Comparison of ENCODE assay signal across 25 mouse cellular contexts in the genomic region with DNA sequence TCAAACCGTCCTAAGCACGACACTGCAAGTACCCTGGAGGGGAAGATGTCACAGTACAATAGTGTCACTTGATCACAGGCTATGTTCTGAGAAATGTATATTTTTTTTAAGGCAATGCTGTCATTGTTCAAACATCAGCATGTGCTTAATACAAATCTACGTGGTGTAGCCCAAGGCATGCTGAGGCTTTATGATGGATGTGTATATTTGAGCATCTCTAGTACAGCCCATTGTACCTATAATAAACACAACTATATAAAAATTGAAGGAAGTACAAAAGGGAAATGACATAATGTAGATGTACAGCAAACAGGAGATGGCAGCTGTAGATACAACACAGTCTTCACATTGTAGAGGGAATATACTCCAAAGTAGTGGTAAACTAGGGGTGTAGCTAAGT.
DNase-seq lines count a peak whose midpoint lies in the region; ATAC-seq and TF ChIP-seq lines count a peak whose summit lies in the region.
"Had no signal": no experiment of that assay in that cellular context is flagged by ENCODE, and none has a peak within 500 bp of the region (broad histone marks: within the 10 kb centered on the region; RNA-seq: fewer than 3 reads in every experiment).

No protein-coding gene starts in this region.

- H3K9ac ChIP-seq in heart, embryonic 11.5 days (ENCODE audit: low read depth, low read length): no peak overlapping the region
- no peak overlapping the region for H3K9ac ChIP-seq in lung, embryonic 14.5 days
- H3K9ac ChIP-seq in lung, postnatal 0 days (replicated peaks; ENCODE audit: low read depth): no peak overlapping the region
- H3K9ac ChIP-seq: embryonic facial prominence, embryonic 12.5 days; embryonic facial prominence, embryonic 15.5 days; forebrain, embryonic 12.5 days had no signal

- 80% methylated on average over 3 of the region's 3 CpGs for WGBS in heart, embryonic 11.5 days (ENCODE audit: insufficient replicate concordance)
- WGBS in lung, embryonic 14.5 days: 56% methylated on average over 3 of the region's 3 CpGs
- WGBS in lung, postnatal 0 days: 40% methylated on average over 3 of the region's 3 CpGs
- WGBS in lung, adult 2 months: 45% methylated on average over 3 of the region's 3 CpGs

- no peak overlapping the region for H3K4me3 ChIP-seq in heart, embryonic 11.5 days (ENCODE audit: low read depth, low read length)
- no peak overlapping the region for H3K4me3 ChIP-seq in lung, embryonic 14.5 days (ENCODE audit: low read depth, low read length)
- no peak overlapping the region for H3K4me3 ChIP-seq in lung, postnatal 0 days (ENCODE audit: low read depth, low read length)
- H3K4me3 ChIP-seq in lung, adult 2 months (replicated peaks; ENCODE audit: extremely low read depth, low read depth, low read length): no peak overlapping the region
- H3K4me3 ChIP-seq: embryonic facial prominence, embryonic 12.5 days; embryonic facial prominence, embryonic 15.5 days; erythroblast, embryonic 14.5 days; forebrain, embryonic 10.5 days; forebrain, embryonic 12.5 days had no signal

- no peak for ATAC-seq in heart, embryonic 11.5 days (replicated peaks; ENCODE audit: insufficient number of reproducible peaks, low FRiP score, low TSS enrichment)
- peak; percentile 58; the same call in 1 of the 2 replicates for ATAC-seq in lung, embryonic 14.5 days (ENCODE audit: insufficient read depth)
- peak; percentile 68 for ATAC-seq in lung, postnatal 0 days
- ATAC-seq: forebrain, embryonic 14.5 days; forebrain, embryonic 16.5 days had no signal

- DNase-seq in heart, adult 11 months: peak; percentile 34
- no peak for DNase-seq in lung, embryonic 14.5 days
- DNase-seq in lung, postnatal 25 days (ENCODE audit: low spot score): no peak
- peak; percentile 11 for DNase-seq in lung, postnatal 0 days (ENCODE audit: low spot score)
- no peak for DNase-seq in lung, adult 2 months
- DNase-seq in retina, postnatal 1 day: peak; percentile 73
- DNase-seq in retina, embryonic 14.5 days (ENCODE audit: low spot score): no peak
- DNase-seq: adrenal gland, adult 2 months; adrenal gland, postnatal 10 days; adrenal gland, postnatal 25 days; cerebellum, adult 11 months; cerebellum, adult 18-20 months; cerebellum, adult 8-10 months; cerebellum, adult 9-11 months; cerebellum, postnatal 14 days; cerebellum, postnatal 36 days; embryo, embryonic 11 days had no signal

- no peaks in the 10 kb centered on the region for H3K36me3 ChIP-seq in heart, embryonic 11.5 days (ENCODE audit: control insufficient read depth, insufficient read depth, low read length)
- no peaks in the 10 kb centered on the region for H3K36me3 ChIP-seq in lung, embryonic 14.5 days (ENCODE audit: insufficient read depth)
- H3K36me3 ChIP-seq in lung, postnatal 0 days (ENCODE audit: insufficient read depth, low read length): no peaks in the 10 kb centered on the region
- H3K36me3 ChIP-seq: embryonic facial prominence, embryonic 12.5 days; embryonic facial prominence, embryonic 15.5 days; forebrain, embryonic 10.5 days; forebrain, embryonic 12.5 days had no signal

- H3K27ac ChIP-seq in heart, embryonic 11.5 days (ENCODE audit: low read depth, low read length): no peak overlapping the region
- no peak overlapping the region for H3K27ac ChIP-seq in lung, embryonic 14.5 days (ENCODE audit: low read depth)
- no peak overlapping the region for H3K27ac ChIP-seq in lung, postnatal 0 days (ENCODE audit: low read length)
- H3K27ac ChIP-seq: embryonic facial prominence, embryonic 12.5 days; embryonic facial prominence, embryonic 15.5 days; forebrain, embryonic 10.5 days; forebrain, embryonic 12.5 days had no signal

- TF ChIP-seq CTCF in lung, embryonic 14.5 days (IDR thresholded peaks at IDR 0.05; ENCODE audit: low read depth): no peak
- TF ChIP-seq CTCF in lung, postnatal 0 days (IDR thresholded peaks at IDR 0.05): no peak
- TF ChIP-seq CTCF in lung, adult 2 months (IDR thresholded peaks at IDR 0.05; ENCODE audit: insufficient read depth, low read length): no peak

- no peak for TF ChIP-seq EP300 in lung, postnatal 0 days (IDR thresholded peaks at IDR 0.05)

- no peak for TF ChIP-seq POLR2A in lung, adult 2 months (IDR thresholded peaks at IDR 0.05; ENCODE audit: borderline replicate concordance, extremely low read depth, low read depth, low read length)

- no peak overlapping the region for H3K4me2 ChIP-seq in heart, embryonic 11.5 days
- no peak overlapping the region for H3K4me2 ChIP-seq in lung, embryonic 14.5 days
- no peak overlapping the region for H3K4me2 ChIP-seq in lung, postnatal 0 days (replicated peaks; ENCODE audit: low read depth, low read length)
- H3K4me2 ChIP-seq: embryonic facial prominence, embryonic 12.5 days; embryonic facial prominence, embryonic 15.5 days; forebrain, embryonic 12.5 days had no signal

- no peaks in the 10 kb centered on the region for H3K4me1 ChIP-seq in heart, embryonic 11.5 days (ENCODE audit: control insufficient read depth, insufficient read depth, low read length)
- no peaks in the 10 kb centered on the region for H3K4me1 ChIP-seq in lung, embryonic 14.5 days (ENCODE audit: insufficient read depth)
- no peaks in the 10 kb centered on the region for H3K4me1 ChIP-seq in lung, postnatal 0 days (ENCODE audit: insufficient read depth, low read depth, low read length)
- H3K4me1 ChIP-seq in lung, adult 2 months (ENCODE audit: control insufficient read depth, insufficient read depth, low read length): no peaks in the 10 kb centered on the region
- H3K4me1 ChIP-seq: embryonic facial prominence, embryonic 12.5 days; embryonic facial prominence, embryonic 15.5 days; forebrain, embryonic 10.5 days; forebrain, embryonic 12.5 days had no signal

- no peaks in the 10 kb centered on the region for H3K27me3 ChIP-seq in heart, embryonic 11.5 days (ENCODE audit: control insufficient read depth, insufficient read depth, low read length)
- no peaks in the 10 kb centered on the region for H3K27me3 ChIP-seq in lung, embryonic 14.5 days (ENCODE audit: insufficient read depth, low read length)
- no peaks in the 10 kb centered on the region for H3K27me3 ChIP-seq in lung, postnatal 0 days (replicated peaks; ENCODE audit: insufficient read depth, low read length)
- H3K27me3 ChIP-seq: embryonic facial prominence, embryonic 12.5 days; embryonic facial prominence, embryonic 15.5 days; forebrain, embryonic 12.5 days had no signal

- H3K9me3 ChIP-seq in heart, embryonic 11.5 days (replicated peaks; ENCODE audit: control insufficient read depth, low read length): no peaks in the 10 kb centered on the region
- no peaks in the 10 kb centered on the region for H3K9me3 ChIP-seq in lung, embryonic 14.5 days (ENCODE audit: low read depth, low read length)
- no peaks in the 10 kb centered on the region for H3K9me3 ChIP-seq in lung, postnatal 0 days (ENCODE audit: low read length)
- H3K9me3 ChIP-seq: embryonic facial prominence, embryonic 12.5 days; embryonic facial prominence, embryonic 15.5 days; forebrain, embryonic 10.5 days; forebrain, embryonic 12.5 days had no signal

Comparison
In these comparisons a context has a peak if more than half of its experiments do, and no peak if none do; other contexts are left out.
1. DNase-seq: peak in heart, adult 11 months (single experiment), lung, postnatal 0 days (single experiment) and retina, postnatal 1 day (single experiment); none in lung, embryonic 14.5 days (single experiment), lung, postnatal 25 days (single experiment), lung, adult 2 months (single experiment) and retina, embryonic 14.5 days (single experiment).